Mouse (Mus musculus): ENCODE results near the gene Pdrg1.

Pdrg1 gene

DNA sequence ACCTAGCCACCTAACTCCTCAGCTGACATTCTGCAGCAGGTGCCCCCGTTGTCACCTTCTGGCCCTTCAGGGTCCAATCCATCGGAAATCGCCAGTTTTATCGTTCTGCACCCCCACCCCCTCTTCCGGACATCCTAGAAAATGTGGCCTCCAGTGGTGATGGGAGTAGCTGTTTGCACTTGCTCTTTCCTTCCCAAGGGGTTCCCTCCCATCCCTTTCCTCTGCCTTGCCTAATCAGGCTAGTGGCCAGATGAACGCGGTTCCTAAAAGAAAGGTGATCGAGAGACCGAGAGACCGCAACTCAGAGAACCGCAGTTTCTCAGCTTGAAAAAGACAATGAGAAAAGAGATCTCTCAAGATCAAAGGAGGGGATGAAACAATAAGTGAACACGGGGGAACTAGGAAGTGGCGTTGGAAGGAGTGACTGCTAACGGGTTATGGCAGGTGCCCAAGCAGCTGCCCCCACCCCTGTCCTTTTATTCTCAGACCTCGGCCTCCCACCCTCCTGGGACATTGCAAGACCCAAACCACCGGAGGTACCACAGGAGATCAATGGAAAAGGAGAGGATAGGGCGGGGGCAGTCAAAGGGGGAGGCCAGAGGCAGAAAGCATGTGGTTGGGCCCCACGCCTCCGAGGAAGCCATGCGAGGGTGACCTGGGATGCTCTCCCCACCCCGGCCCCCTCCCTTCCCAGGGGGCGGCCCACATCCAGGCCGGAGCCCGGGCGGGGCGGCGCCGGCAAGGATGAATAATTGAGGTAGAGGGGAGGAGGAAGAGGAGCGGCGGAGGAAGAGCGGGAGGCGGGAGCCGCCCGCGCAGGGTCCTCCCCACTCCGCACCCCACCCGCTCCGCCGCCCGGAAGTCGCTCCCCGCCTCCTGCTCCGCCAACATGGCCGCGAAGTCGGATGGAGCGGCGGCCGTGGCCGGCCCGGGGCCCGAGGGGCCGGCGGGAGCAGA is 16.2 kb upstream of the Pdrg1 start, which contains the start of gene Xkr7:
Gene Xkr7 (plus strand): TSS at position 727 of the 957 bp plus-strand sequence.
- no peak for DNase-seq (ENCODE audit: low read depth, low spot score)

DNA sequence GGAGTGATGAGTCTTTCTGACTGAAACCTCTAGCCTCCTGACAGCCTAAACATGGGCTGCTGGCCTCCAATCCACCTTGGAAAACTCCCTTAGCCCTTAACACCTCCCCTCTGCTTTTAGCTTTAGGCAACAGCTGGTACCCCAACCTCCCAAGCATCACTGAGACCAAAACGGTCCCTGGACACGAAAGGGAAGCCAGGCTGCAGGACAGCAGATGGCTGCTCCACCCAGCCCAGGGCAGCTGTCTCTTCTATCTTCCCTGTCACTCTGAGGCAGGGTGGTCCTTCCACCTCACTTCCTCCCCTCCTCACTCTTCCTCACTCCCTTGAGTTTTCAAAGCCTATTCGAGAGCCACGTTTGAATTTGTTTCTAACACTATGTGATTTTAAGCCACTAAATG is 15.2 kb upstream of the Pdrg1 start:
- DNase-seq (ENCODE audit: low read depth, low spot score), result no peak

DNA sequence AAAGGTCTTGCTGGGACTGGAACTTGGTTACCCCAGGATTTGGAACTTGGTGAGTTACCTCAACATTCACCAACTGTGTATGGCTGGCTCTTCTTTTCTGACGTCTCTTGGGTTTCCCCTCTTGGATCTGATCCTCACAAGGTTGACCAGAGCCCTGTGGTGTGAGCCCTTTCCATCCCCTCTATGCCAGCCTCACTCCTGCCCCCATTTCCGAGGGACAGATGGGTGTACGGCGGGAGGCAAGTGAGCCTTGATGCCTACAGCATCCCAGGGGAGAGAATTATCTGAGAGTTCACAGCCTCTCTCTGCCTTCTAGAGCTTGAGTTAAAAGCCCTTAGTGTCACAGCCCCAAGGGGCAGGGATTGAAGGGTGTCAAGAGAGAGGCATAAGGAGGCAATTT is 12.3 kb upstream of the Pdrg1 start:
- DNase-seq (ENCODE audit: low read depth, low spot score), result no peak

DNA sequence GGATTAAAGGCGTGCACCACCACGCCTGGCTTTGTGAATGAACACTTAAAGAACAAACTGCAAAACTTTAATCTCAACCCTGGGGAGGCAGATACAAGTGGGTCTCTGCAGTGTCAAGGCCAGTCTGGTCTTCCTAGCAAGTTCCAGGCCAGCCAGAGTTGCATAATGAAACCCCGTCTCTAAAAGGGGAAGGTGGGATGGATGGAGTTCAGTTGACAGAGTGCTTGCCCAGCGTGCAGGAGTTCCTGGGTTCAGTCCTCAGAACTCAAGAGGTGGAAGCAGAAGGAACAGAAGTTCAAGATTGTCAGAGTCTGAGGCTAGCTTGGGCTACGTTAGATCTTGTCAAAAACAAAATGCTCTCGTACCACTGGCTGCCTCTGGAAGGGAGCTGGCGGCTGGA is 10.8 kb upstream of the Pdrg1 start:
- DNase-seq (ENCODE audit: low read depth, low spot score), result no peak

DNA sequence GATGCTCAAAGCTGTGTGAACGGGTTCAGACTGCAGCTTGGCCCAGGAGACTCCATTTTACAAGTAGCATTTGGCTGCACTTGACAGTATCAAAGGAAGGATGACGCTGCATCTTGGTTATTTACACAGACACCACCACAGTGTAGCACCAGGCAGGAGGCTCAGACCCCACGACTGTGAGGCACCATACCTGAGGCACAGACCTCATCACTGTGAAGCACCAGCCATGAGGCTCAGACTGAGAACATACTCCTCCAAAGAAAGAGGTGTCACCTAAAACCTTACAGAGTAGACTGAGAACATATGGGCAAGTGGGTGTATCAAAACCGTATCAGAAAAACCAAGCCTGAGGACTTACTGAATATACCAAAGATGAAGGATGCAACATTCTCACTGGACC is 7.6 kb upstream of the Pdrg1 start:
- no peak for DNase-seq (ENCODE audit: low read depth, low spot score)

DNA sequence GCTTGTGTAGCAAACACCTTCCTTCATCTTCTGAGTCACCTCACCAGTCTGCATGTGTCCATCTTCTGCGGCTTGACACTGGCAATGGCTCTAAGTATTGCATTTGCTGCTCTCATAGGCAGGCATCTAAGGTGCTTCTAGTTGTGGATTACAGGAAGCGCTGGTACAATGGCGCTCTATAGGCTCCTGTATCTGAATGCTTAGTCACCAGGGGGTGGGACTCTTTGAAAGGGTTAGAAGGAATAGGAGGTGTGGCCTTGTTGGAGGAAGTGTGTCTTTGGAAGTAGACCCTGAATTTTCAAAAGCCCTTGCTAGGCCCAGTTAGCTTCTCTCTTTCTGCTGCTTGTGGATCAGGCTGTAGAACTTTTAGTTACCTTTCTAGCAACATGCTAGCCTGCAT is 5.9 kb upstream of the Pdrg1 start:
- DNase-seq (ENCODE audit: low read depth, low spot score), result no peak

DNA sequence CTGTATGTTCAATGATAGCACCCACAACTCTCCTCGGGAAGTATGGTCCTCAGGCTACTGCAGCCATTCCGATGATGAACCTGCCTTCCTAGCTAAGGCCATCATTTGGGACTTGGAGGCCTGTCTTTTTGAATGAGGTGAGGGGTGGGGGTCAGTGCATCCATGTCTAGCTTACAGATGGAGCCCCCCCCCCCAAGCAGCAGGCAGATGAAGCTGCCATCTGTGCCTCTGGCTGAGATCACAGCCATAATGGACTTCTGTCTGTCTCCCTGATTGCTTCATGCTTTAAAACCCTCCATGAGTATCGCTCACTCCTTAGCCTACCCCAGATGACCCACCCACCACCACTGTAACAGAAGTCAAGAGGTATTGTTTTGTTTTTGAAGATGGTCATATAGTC is 4.1 kb upstream of the Pdrg1 start:
- DNase-seq (ENCODE audit: low read depth, low spot score), result no peak

DNA sequence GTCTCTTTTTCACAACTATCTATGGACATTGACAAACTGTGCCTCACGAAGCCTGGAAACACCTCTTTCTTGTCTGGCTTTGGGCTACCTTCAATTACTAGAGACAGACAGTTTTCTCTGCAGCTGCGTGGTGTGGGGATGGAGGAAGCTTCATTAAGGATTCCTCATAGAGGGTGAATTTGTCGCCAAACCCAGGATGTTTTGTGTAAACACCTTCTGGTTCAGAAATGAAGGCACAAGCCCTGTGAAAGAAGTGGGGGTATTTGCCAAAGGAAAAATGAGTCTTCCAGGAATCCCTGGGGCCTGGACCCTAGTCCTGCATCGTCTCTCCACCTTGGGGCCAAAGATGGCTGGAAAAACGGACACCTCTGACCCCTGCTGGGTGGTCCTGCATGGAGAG is 1.6 kb upstream of the Pdrg1 start:
- no peak for DNase-seq (ENCODE audit: low read depth, low spot score)

DNA sequence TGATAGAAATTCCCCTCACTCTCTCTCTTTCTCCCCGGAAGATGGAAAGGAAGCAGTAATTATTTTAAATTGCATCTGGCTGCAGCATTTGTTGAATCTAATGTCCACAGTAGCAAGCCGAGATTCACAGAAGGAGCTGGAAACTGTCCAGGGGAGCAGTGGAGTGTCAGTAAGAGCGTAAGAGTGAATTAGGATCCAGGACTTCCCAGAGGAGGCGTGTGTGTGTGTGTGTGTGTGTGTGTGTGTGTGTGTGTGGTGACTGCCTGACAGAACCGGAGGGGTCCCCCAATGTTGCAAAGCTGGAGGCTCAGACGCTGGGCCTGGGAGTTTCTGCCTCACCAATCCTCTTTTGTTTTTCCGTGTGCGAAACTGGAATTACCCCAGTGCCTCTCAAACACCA is 577 bp upstream of the Pdrg1 start:
- no peak for DNase-seq (ENCODE audit: low read depth, low spot score)

DNA sequence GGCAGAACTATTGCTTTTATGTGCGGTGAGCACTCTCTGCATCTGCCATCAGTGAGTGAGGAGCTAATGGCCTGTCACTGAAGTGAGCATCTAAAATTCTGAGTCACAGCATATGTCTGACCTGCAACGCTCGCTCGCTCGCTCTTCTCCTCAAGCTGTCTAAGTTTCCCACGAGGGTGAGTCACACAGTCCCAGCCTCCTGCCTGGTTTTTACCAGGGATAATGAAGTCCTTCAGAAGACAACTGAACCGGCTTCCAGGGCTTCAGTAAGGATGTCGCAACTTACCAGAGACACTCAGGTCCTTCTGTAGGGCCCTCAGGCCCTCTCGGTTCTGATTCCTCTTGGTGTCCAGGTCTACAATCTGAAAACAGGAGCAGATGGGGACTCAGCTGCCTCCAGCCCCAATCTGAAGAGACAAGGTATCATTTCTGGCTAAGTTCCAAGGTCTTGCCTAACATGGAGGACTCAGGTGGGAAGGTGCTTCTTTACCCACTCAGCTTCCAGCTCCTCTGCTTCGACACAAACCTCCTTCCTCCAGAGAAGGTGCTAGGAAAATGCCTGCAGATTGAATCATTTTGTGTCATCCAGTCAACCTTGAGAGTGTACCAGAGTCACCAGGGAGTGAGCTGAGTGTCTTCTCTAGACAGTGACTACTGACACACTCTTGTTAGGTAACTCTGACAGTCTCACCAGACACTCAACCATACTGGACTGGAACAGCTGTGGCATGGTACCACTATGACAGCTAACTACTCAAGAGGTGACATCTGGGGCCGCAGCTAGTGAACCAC is 1.3 kb downstream of the Pdrg1 start:
- no peak for DNase-seq (ENCODE audit: low read depth, low spot score)

DNA sequence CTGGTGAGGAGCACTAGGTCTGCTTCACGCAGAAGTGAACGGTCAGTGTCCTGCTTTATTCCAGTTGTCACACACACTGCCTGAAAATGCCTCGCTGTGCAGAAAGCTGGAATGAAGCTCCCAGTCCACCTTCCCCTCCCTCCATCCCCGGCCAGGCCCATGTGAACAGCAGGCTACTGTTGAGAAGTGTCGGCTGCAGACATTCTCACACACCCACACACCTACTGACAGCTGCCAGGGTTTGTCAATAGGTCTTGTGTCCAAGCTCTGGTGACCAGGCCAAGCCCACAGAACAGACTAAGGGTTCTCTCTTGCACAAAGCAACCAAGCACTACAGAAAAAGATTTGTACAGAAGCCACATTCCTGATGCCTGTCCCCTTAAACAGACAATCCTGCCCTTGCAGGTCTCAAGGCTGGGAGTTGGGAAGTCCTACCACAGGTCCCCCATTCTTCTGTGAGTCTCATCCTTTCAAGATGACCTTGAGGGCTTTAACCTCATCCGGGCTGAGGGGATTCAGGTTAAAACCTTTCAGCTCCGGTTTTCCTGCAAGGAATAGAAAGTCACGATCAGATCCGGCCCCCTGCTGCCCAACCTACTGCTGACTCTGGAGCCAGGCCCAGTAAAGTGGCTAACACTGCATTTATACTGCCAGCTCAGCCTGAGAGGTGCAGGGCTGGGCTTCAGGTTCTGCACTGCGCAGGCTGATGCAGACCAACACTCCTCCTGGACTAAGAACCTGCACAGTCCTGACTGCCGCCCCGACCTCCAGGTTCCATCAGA is 5.8 kb downstream of the Pdrg1 start:
- no peak for DNase-seq (ENCODE audit: low read depth, low spot score)

DNA sequence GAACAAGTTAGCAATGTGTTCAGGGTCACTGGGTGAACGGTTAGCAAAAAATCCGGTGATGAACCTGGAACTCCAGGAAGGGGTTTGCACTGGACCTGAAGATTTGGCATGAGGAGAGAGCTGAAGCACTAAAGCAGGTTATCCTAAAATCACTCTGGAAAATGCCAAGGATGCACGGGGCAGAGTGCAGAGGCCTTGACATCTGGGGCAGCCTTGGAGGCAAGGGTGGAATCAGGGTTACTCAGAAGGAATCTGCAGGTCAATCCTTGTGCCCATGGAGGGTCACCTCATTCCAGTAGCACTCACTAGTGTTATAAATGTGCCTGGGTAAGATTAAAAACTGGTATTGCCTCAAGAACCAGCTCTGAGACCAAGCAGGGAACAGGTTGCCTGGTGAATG is 9.2 kb downstream of the Pdrg1 start:
- DNase-seq (ENCODE audit: low read depth, low spot score), result no peak

DNA sequence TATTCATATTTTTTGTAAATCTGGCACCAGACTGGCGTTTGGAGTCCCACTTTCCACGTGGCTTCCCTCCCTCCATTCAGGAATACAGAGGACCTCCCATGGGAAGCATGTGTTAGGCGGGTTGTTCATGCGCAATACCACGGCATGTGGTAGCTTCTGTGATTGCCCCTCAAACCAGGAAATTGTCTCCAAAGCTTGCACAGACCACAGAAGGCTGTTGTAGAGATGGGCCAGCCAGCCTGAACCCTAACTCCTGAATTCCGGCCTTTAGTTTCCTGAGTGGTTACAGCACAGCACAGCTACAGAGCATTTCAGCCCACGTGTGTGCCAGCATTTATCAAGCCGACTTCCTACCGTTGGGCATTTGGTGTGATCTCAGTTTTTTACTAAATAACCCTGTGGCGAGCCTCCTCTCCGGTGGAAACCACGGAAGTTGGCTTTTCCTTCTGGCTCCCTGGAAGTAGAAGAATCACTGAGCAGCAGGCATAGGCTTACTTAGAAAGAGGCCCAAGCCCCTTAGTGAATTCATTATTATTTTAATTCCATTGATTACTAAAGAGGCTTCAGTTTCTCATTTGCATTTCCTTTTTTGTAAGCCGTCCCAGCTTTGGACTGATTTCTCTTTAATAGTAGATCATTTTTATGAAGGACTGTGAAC is 11.4 kb downstream of the Pdrg1 start:
- DNase-seq (ENCODE audit: low read depth, low spot score), result peak; percentile 40

DNA sequence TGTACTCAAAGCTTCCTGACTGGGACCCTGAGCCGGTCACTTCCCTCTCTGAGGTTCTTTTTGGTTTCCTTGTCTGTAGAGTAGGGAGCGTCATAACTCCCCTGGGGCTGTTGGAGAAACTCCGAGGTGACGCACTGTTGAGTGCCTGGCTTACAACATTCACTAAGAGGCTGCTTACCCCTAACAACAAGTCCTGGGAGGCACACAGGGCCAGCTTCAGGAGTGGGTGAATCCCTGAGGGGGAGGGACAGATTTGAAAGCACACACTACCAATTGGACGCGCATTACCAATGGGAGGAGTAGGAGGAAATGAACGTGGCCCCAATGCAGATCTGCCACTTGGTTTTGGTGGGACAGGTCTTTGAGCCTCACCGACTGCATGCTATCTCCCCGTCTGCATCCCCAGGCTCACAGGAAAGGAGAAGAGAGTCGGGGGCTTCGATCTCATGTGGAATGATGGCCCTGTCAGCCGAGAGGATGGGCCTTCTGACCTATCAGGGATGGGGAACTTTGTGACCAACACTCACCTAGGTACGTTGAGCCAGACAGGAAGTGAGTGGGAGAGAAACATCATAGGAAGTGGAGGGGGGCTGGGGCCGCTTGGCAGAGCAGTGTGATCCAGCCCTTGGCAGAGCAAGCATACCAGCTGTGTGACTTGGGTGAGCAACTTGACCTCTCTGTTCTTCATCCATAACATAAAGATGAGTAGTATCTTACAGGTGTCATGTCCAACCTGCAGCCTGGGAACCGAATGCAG is 12.6 kb downstream of the Pdrg1 start:
- no peak for DNase-seq (ENCODE audit: low read depth, low spot score)

DNA sequence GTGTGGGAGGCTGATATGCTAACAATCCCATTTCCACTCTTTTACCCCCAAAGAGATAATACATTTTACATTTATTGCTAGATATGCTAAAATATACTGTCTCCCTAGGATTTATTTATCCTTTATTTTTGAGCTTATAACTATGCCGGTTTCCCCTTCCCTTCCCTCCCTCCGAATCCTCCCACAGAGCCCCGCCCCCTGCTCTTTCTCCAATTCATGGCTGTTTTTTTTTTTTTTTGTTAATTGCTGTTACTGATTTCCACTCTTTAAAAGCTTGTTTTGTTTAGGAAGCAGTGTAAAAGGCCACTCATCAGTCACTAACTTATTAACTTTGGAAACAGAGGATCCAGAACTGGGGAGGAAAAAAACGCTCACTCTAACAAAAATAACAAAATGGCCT is 18.2 kb downstream of the Pdrg1 start:
- no peak for DNase-seq (ENCODE audit: low read depth, low spot score)

DNA sequence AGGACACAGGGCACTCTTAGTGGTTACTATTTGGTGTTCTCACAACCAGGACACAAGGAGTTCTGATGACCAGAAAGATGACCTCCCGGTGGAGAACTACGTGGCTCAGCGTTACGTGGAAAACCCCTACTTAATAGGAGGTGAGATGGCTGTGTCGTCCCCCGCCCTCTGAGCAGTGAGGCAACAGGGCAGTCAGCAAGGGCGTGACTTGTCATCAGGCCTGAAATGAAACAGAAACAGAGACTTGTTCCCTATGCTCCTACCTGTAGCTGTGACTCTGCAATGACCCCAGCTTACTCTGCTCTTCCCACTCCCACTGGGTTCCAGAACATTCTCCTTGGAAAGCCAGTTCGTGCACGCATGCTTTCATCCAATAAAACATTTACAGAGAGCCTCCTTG is 23.7 kb downstream of the Pdrg1 start:
- DNase-seq (ENCODE audit: low read depth, low spot score), result no peak

DNA sequence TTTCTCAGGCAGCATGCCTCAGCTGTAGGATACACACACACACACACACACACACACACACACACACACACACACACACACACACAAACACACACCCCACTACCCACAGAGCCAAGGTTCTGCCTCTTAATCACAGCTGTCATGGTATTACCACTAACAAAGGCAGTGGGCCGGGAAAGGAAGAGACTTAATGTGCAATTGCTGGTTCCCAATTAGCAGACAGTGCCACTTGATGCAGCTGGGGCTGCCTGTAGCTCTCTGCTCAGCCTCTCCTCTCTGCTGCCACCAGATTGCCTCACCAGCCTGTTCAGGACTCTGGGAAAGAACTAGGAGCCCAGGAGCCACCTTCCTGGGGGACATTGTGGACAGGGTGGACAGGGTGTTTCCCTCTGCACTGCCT is 29.6 kb downstream of the Pdrg1 start:
- peak; percentile 26 for DNase-seq (ENCODE audit: low read depth, low spot score)

DNA sequence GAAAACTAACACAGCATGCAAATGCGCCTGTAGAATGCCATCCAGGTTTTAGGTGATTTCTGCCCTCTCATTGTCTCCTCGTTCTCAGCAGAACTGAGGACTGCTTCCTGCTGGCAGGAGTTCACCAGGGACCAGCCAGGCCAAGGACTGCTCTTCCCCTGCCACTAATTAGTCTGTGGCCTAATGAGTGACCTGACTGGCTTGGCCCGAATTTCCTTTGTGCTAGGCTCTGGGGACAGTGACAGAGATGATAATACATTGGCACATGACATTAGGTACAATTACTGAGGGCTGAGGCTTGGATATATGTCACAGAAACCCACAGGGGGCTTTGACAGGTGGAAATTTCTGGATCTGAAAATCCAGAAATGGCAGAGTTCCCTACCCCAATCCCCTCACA is 38.2 kb downstream of the Pdrg1 start:
- no peak for DNase-seq (ENCODE audit: low read depth, low spot score)

DNA sequence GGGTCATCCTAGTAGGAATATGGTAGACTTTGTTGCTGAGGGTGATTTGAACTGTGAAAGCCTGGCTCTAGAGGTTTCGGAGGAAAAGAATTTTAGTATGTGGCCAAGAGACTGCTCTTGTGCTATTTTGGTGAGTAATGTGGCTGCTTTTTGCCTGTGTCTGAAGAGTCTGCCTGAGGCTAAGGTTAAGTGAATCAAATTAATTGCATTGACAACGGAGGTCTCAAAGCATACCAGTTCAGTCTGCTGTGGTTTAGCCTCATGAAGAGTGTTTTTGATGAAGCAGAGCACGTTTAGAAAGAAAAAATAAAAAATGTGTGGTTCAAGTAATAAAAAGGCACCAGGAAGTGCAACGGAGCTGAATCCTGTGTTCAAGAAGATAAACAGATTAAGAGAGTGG is 49.7 kb downstream of the Pdrg1 start:
- no peak for DNase-seq (ENCODE audit: low read depth, low spot score)

DNA sequence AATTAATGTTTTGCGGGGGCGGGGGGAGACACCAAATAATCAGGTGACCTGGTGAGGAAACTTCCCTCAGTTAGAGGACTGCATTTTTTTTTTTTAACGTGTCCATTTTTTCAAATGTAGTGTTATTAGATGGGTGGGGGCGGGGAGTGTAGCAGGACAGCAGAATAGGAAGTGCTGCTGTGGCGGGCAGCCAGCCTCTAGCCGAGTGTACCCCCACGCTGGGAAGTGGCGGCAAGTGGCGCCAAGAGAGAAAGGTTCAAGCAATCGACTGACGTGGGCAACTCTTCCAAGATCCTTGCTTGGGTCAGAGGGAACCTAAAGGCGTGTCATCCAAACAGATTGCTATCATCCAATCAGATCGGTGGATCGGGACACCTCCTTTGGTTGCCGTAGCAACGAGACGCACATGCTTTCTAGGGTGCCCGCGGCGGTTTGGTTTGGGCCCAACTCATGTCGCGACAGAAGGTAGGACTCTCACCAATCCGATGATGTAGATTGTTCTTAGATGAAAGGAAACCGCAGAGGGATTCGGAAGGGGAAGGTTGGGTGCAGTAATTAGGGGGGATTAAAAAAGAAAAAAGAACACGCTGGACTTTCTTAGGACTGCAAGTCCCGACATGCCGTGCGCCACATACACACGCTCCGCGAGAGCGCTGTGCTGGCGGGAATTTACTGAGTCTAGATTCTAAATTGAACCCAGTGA is 53.0 kb downstream of the Pdrg1 start, which contains the start of gene Ttll9:
Gene Ttll9 (plus strand): TSS at position 395 of the 703 bp plus-strand sequence.
- DNase-seq (ENCODE audit: low read depth, low spot score), result peak; percentile 71
